Mouse (Mus musculus): ENCODE results near the gene Igfals.

The Igfals gene

DNA sequence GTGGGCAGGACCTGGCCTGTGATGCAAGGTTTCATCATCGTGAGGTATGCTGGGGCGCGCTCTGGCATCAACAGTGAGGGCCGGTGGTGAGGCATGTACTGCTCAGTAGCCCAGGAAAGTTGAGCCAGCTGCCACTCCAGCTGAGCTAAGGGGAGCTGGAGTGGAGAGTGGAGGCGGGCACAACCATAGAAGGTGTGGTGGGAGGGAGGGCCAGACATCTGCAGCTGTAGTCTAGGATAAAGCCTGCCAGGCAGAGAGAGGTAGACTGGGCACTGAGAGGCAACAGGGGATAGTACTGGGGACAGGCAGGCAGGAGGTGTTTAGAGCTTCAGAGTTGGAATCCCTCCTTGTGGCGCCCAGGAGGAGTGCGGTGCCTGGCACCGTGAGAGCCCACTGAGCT, 5.7 kb upstream of the Igfals start:
- in situ Hi-C loops (cut with MboI; ENCODE audit: unreplicated experiment in 2 of 2) = no loop called here

DNA sequence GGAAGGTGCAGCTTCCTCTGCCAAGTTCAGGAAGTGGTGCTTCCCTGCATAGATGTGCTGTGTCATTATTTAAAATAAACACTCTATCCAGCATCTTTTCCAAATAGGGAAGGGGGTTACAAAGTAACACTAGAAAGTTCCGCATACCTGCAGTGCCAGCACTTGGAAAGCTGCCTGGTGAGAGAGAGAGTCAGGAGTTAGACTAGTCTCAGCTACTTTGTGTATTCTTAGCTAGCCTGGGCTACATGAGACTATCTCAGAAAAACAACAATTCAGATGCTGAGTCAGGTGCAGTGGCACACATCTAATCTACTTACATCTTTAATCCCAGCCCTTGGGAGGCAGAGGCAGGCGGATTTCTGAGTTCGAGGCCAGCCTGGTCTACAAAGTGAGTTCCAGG, 4.0 kb upstream of the Igfals start:
- in situ Hi-C loops (cut with MboI; ENCODE audit: unreplicated experiment in 2 of 2) = no loop called here

DNA sequence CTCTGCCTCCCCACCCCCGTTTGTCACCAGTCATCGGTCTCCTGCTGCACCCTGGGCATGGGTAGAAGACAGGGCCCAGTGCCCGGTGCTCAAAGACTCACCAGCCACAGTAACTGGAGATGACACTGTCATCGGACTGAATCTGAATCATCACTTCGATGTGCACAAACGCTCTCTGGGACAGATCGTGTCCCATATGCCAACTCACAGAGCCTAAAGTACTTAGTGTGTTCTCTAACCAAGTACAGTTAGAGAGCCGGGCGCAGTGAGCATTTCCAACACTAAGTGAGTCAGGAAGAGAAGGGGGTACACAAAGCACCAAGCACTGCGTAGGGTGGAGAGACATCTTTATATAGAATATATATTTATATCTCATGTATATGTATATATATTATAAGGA, 2.1 kb downstream of the Igfals start:
- in situ Hi-C loops (cut with MboI; ENCODE audit: unreplicated experiment in 2 of 2) = no loop called here

DNA sequence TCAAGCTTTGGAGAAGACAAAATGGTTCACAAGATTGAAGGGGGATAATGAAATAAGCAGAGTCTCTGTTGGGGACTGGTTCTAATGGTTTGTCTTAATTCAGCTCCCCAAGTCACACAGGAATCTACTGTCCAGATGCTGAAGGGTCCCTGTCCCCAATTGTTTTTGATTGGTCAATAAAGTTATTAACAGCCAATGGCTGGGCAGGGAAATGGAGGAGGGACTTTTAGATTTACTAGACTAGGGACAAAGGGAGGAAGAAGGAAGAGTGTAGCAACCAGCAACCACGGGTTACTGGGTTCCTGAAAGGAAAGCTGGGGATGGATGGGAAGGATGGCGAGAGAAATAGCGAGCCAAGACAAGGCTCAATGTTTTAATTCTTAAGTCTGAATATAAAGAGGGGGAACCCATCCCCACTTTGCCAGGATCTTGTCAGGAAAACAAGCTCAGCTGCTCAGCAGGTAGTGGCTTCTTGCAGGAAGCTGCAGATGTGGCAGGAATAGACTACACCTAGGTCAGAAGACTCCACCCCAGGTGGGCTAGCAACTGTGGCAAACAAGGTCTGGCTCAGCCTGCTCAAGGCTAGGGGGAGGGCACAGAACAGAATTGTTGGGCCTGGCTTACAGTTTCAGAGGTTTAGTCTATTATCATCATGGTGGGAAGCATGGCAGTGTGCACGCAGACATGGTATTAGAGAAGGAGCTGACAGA, 8.1 kb downstream of the Igfals start:
- in situ Hi-C loops (cut with MboI; ENCODE audit: unreplicated experiment in 2 of 2) = no loop called here

DNA sequence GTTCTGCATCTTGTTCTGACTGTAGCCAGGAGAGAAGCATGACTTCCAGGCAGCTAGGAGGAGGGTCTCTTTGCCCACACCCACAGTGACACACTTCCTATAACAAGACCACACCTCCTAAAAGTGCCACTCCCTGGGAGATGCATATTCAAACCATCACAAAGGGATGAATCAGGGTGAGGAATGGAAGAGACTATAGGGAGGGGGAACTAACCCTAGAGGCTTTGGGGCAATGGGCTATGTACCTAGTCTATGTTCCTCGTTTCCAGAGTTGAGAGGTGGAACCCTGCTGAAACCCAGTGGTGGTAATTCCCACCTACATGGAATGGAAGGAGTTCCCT, 8.6 kb downstream of the Igfals start:
- in situ Hi-C loops (cut with MboI; ENCODE audit: unreplicated experiment in 2 of 2) = no loop called here

DNA sequence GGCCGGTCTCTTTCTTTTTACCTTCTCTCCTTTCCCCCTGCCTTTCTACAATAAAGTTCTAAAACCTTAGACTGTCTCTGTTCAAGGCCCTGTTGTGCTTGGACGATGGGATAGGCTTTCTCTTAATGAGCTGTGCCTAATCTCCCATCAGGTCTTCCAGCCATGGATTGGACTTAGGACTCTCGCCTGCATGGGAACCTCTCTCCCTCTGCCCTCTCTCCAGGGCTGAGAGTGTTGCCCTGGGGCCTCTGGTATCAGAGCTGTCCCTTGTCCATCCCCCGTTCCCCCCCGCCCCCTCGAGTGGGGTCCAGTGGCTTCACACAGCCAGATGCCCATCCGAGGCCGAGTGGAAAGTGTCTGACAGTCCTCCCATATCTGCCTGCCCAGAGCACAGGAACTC, 9.2 kb downstream of the Igfals start:
- in situ Hi-C loops (cut with MboI; ENCODE audit: unreplicated experiment in 2 of 2) = no loop called here

DNA sequence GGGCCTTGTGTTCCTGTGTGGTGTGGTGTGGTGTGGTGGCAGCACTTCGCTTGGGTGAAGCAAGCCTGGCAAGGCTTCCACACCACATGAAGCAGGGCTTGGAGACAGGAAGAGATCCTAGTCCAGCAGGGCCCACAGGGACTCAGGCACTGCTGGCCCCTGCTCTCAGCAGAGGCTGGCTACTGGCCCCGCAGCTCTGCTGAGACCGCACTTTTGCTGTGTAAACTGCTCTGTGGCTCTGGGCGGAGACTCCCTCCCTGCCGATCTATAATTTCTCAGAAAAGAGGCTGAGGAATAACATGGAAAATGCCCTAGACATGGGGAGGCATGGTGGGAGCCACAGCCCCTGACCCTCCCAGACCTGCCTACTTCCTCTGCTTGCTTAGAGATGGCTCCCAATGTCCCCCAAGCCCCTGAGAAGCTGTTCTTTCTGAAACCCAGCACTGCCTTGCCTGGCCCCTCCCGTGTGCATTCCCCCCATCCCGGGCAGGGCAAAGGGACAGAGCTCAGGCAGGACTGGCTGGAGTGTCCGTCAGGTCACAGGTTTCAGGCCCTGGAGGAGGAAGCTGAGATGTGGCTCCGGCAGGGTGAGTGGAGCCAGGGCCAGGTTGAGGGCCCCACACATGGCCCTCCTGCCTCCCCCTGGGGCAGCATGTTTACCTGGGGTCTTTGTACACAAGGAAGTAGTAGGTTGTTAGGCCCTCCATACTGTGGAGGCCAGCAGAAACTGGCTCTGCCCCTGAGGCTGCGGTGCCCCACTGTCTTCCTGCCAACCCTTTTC, 11.7 kb downstream of the Igfals start:
- in situ Hi-C loops (cut with MboI; ENCODE audit: unreplicated experiment in 2 of 2) = no loop called here

DNA sequence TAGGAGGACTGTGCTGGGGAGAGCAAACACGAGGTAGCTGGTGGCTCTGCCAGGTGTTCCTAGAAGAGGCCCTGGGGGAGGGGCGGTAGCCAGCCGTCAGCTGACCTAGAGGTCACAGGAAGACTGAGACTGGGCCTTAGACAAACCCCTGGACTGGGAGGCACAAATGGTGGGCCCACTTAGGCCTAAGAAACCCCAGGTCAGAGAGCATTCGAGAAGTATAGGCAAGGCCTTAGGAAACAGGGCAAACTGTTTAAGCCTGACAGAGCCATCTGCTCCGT, 12.3 kb downstream of the Igfals start:
- in situ Hi-C loops (cut with MboI; ENCODE audit: unreplicated experiment in 2 of 2) = no loop called here

DNA sequence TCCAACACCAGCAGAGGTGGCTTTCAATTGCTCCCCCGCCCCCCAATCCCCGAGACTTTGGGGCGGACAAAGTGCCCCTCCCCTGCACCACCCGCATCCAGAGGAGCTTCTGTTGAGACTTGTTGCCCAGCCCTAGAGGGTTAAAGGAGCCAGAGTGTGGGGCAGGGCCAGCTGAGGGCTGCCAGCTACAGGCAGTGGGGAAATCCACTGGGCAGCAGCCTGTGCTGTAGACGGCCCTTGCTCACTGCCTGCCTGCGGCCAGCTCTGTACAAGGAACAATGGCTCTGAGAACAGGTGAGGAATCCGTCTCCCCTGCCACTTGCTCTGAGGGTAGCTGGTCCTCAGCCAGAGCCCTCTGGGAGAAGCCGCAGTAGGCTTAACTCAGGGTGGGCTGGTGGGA, 12.7 kb downstream of the Igfals start:
- in situ Hi-C loops (cut with MboI; ENCODE audit: unreplicated experiment in 2 of 2) = no loop called here

DNA sequence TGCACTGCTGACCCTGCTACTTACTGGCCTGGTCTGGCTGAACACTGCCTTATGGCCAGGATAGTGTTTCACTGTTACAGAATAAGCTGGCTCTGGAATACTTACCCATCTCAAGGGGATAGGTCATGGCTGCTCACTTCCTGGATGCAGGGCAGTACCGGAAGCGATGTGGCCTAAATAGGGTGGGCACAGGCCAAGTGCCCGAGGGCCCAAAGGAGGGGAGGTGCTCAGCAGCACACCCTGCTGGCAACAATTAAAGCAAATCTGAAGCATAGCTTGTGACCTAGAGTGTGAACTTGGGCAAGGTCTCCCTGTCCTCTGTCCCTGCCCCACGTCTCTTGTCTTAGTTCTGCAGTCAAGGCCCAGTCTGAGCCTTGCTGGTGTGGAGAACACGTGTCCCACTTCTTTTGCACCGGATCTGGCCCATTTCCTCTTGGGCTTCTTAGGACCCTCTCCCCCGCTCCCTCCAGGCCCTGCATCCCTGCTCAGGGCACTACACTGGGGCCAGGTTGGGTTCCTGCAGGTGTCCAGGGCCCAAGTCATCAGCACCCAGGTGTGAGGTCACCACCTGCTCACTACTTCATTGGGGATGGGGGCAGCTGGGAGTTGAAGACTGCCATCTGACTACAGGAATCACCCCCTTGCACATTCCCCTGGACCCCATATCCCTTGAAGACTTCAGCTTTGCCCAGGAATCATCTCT, 16.1 kb downstream of the Igfals start:
- in situ Hi-C loops (cut with MboI; ENCODE audit: unreplicated experiment in 2 of 2) = loop anchor here in 1 of 2 experiments (5.0 kb wide), 1 partner anchor 135 kb away; no protein-coding TSS in a partner anchor

DNA sequence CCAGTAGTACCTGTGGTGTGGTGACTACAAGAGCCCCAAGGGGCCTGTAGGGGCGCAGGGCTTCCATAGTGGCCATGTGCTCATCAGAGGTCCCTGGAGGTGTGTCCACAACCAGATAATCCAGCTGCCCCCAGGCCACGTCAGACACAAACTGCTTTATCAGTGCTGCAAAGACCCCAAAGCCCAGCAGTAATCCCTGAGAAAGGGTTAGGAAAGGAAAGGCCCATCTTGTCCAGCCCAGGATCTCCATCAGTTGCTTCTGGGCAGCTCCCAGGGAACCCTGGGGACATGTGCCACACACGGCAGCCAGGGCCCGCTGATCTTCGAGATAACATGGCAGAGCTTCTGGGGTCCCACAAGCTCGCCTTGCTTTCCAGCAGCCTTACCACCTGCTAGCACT, 18.6 kb downstream of the Igfals start:
- in situ Hi-C loops (cut with MboI; ENCODE audit: unreplicated experiment in 2 of 2) = loop anchor here in 1 of 2 experiments (5.0 kb wide), 1 partner anchor 137 kb away; no protein-coding TSS in a partner anchor

DNA sequence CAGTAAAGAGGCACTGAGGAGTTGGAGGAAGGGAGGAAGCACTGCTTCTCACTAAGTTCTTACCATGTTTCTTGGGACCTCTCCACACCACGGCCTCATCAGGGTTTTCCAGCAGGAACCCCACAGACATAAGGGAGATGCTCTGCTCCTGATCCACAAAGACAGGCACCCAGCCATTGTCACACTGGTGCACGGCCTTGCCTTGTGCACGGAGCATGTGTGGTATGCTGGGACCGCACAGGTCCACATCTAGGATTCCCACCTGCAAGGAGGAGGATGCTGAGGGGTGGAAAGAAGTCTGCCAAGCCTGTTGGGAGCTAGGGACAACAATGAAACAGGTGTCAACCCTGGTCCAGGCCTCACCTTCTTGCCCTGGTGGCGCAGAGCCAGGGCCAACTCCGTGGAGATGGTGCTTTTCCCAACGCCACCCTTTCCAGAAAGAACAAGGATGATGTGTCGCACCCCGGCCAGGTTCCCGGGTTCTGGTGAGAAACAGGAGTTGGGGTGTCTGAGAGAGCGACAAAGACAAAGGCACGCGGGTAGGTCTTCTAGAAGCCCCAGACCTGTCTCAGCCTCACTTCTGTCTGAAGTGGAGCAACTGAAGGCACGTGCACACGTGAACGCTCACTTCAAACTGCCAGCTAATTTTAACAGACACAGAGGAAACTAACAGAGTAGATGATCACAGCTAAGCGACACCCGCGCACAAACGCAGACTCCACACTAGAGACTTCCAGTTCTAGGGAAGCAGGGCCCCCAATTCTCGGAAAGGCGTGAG, 19.7 kb downstream of the Igfals start:
- in situ Hi-C loops (cut with MboI; ENCODE audit: unreplicated experiment in 2 of 2) = loop anchor here in 1 of 2 experiments (5.0 kb wide), 1 partner anchor 143 kb away; no protein-coding TSS in a partner anchor

DNA sequence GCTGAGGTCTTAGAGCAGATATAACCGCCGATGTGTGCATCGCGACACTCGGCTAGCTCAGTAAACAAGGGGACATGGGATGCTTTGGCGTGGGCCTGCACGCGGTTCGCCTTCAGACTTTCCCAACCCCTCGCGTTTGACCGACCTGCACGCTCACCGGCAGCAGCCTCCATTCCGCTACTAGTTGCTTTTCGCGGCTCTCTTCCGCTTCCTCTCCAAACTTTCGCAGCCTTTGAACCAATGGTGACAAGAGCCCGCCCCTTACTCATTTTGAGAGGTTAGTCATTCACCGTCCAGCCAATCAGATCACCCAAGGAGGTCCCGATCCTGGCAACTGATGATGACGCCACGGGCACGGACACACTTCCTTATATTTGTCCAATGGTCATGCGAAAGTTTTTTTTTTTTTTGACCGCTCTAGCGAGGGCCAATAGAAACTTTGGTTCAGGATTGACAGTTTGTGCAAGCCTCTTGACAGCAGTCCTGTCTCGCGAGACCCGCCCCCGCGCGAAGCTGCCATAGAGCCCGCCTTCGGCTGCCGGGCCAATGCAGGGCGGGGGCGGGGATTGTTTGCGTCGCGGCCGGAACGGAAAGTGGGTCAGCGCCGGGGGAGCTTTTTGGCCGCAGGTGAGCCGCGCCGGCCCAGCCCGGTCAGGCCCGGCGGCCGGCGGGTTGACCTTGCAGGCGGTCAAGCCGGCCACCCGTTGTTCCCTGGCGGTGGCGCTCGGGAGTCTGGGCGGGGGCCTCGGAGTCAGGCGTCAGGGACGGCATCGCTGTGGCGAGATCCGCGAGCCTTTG, 20.5 kb downstream of the Igfals start, which contains the start of the genes Nubp2 and Spsb3:
TSS of gene Nubp2 (minus strand) at position 216 of the 798 bp plus-strand sequence.
TSS of gene Spsb3 (plus strand) at position 510 of the 798 bp plus-strand sequence.
- in situ Hi-C loops (cut with MboI; ENCODE audit: unreplicated experiment in 2 of 2) = loop anchor here in 1 of 2 experiments (5.0 kb wide), 1 partner anchor 144 kb away; no protein-coding TSS in a partner anchor

DNA sequence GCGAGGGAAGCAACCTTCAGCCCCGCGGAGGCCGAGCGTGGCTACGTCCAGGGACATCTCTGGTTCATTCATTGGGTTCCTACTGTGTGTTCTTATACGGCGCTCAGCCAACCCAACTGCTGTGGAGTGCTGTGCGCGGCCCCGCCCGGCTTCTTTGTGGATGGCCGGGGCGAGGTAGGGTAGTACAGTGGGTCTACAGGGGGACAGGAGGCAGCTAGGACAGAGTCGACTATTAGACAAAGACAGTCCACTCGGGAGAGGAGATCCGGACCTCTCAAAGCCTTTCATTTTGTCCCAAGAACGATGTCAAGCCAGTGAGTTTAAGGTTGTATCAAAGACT, 21.1 kb downstream of the Igfals start:
- in situ Hi-C loops (cut with MboI; ENCODE audit: unreplicated experiment in 2 of 2) = loop anchor here in 1 of 2 experiments (5.0 kb wide), 1 partner anchor 145 kb away; no protein-coding TSS in a partner anchor

DNA sequence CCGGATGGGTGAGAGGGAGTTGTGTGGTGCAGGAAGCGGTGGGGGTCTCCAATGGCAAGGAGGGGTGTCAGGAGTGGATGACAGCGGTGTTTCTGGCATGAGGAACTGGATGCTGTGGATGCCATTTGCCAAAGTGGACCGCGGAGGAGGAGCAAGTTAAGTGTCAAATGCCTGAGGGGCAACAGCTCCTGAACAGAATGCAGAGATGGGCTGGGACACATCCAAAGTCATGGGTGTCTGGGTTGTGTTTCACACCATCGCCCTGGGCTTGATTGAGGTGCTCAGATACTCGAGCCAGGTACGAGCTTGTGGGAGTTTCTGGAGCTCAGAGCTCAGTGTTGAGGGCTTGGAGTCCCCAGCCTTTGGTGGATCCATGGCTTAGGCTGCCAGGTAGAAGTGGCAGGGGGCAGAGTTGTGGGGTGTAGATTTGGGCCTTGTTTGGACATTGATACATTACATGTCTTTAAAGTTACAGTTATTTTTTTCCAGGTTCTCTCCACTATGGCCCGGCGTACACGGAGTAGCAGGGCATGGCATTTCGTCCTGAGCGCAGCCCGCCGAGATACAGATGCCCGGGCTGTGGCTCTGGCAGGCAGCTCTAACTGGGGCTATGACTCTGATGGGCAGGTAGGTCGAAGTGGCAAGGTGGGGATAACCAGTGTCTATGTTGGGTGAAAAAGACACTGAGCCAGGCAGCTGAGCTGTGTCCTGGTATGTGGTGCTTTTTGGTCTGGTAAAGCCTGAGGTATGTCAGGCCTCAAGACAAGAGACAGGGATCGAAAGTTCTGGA, 21.7 kb downstream of the Igfals start:
- in situ Hi-C loops (cut with MboI; ENCODE audit: unreplicated experiment in 2 of 2) = loop anchor here in 1 of 2 experiments (5.0 kb wide), 1 partner anchor 145 kb away; no protein-coding TSS in a partner anchor

DNA sequence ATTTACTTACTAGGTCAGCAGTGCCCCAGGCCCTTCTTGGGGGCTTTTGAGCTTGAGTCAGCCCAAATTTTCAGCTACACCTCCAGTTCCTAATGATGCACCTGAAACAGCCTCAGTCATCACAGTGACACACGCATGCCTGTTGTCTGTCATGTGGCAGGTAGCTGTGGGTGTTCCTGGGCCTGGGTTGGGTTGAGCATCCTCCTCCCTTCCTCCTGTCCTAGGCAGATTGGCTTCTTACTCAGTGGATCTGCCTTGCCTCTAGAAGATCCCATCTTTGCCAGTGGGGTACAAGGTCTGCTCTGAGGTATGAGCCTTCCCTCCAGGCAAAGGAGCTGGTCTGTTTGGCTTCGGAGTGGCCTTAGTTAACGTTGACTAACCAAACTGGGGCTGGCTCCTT, 23.1 kb downstream of the Igfals start:
- in situ Hi-C loops (cut with MboI; ENCODE audit: unreplicated experiment in 2 of 2) = loop anchor here in 1 of 2 experiments (5.0 kb wide), 1 partner anchor 147 kb away; no protein-coding TSS in a partner anchor

DNA sequence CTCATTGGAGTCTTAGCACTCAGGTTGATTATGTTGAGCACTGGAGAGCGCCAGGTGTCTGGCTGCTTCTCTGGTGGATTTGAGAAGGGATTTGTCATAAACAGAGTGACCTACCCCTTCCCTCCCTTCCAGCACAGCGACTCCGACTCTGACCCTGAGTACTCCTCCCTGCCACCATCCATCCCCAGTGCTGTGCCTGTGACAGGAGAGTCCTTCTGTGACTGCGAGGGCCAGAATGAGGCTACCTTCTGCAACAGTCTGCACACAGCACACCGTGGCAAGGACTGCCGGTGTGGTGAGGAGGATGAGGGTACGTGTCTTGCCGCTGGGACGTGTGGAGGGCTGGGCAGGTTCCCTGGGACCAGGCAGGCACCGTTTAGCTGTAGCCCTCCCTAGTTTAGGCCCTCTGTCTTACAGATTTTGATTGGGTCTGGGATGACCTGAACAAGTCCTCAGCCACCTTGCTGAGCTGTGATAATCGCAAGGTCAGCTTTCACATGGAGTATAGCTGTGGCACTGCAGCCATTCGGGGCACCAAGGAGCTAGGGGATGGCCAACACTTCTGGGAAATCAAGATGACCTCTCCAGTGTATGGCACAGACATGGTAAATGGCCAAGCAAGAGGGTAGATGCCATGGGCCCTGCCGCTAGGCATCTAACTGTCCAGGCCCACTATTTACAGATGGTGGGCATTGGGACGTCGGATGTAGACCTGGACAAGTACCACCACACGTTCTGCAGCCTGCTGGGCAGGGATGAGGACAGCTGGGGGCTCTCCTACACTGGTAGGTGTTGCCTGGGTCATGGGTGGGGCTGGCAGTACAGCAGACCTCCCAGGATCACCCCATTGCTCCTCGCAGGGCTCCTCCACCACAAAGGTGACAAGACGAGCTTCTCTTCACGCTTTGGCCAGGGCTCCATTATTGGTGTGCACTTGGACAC, 24.6 kb downstream of the Igfals start:
- in situ Hi-C loops (cut with MboI; ENCODE audit: unreplicated experiment in 2 of 2) = no loop called here

DNA sequence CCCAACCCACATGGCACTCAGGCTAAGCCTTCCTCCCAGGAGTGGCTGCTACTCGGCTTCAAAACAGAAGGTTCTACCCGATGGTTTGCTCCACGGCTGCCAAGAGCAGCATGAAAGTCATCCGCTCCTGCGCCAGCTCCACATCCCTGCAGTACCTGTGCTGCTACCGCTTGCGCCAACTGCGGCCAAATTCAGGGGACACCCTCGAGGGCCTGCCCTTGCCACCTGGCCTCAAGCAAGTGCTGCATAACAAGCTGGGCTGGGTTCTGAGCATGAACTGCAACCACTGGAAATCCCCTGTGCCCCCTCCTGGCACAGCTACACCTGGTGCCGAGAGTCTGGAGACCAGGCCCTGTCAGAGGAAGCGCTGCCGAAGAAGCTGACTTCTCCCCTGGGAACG, 25.5 kb downstream of the Igfals start:
- in situ Hi-C loops (cut with MboI; ENCODE audit: unreplicated experiment in 2 of 2) = no loop called here
